Mouse (Mus musculus) stomach, embryonic 16.5 days (tissue): Measurements from ENCODE around the gene 1700066M21Rik. TPM values are rescaled to one million over a fixed set of nuclear protein-coding genes. Genes with fewer than 3 reads are reported as not detected.

Experiments
- ATAC-seq: fragments of 200-750 bp; cut with Nextera tagmentation; 2 replicates; pipeline ENCODE4 v1.8.0; 2017; ENCODE audit warnings: moderate number of reproducible peaks, moderate TSS enrichment; ENCODE audit not compliant: insufficient read depth, low FRiP score
- H3K27ac ChIP-seq: fragments of 300-500 bp; sonication (generic); 2 replicates; pipeline ENCODE4 v1.5.1; 2014; ENCODE audit warnings: low read length
- H3K27me3 ChIP-seq: fragments of 300-500 bp; sonication (generic); 2 replicates; pipeline ENCODE4 v1.6.1; 2014; ENCODE audit warnings: low read length, control low read depth, mixed read lengths; ENCODE audit not compliant: control insufficient read depth, insufficient read depth
- H3K36me3 ChIP-seq: fragments of 300-500 bp; sonication (generic); 2 replicates; pipeline ENCODE4 v1.6.1; 2014; ENCODE audit warnings: low read length; ENCODE audit not compliant: control insufficient read depth, insufficient read depth
- H3K4me1 ChIP-seq: fragments of 300-500 bp; sonication (generic); 2 replicates; pipeline ENCODE4 v1.6.1; 2014; ENCODE audit warnings: low read length, control low read depth, mixed read lengths; ENCODE audit not compliant: control insufficient read depth, insufficient read depth
- H3K4me2 ChIP-seq: fragments of 300-500 bp; sonication (generic); 2 replicates; pipeline ENCODE4 v1.6.1; 2014; ENCODE audit warnings: low read depth, low read length, mixed read lengths
- H3K4me3 ChIP-seq: fragments of 300-500 bp; sonication (generic); replicated peaks from 2 replicates; pipeline ENCODE4 v1.5.1; 2014; ENCODE audit warnings: mild to moderate bottlenecking, low read length
- H3K9ac ChIP-seq: fragments of 300-500 bp; sonication (generic); 2 replicates; pipeline ENCODE4 v1.6.1; 2014; ENCODE audit warnings: low read length
- H3K9me3 ChIP-seq: fragments of 300-500 bp; sonication (generic); replicated peaks from 2 replicates; pipeline ENCODE4 v1.6.1; 2016; ENCODE audit warnings: low read length, control low read depth; ENCODE audit not compliant: control insufficient read depth
- WGBS: fragments of 180-500 bp; shearing (Covaris S2); extraction: QIAGEN DNeasy Blood & Tissue Kit; methylation state at CpG from one replicate; pipeline ENCODE4 v1.1.7; 2014; 5-methylcytosine and 5-hydroxymethylcytosine counted together
- polyA plus RNA-seq: library from polyadenylated mRNA; unstranded; fragments of >200 nt; fragmentation: Nextera tagmentation; extraction: Ambion mirVana; gene quantifications from 2 replicates; pipeline ENCODE4 v1.2.1, GENCODE M21; 2015

The 1700066M21Rik gene
- polyA plus RNA-seq, 1 experiment from 2014 or later: 14.8 TPM

DNA sequence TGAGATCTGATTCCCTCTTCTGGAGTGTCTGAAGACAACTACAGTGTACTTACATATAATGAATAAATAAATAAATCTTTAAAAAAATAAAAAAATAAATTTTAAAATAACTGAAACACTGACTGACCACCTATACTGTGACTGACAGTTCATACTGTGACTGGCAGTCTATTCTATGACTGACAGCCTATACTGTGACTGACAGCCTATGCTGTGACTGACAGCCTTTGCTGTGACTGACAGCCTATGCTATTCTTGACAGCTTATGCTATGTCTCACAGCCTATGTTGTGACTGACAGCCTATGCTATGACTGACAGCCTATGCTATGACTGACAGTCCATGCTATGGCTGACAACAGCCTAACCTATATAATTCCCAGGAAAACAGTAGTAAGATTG is 29.9 kb upstream of the 1700066M21Rik start:
- Histone ChIP-seq H3K36me3 (no peaks in the 10 kb centered on the region), H3K27me3 (no peaks in the 10 kb centered on the region), H3K9me3 (no peaks in the 10 kb centered on the region), H3K9ac (no peak overlapping the region), H3K27ac (no peak overlapping the region), H3K4me3 (no peak overlapping the region), H3K4me1 (no peaks in the 10 kb centered on the region), H3K4me2 (no peak overlapping the region)
- ATAC-seq: no peak

DNA sequence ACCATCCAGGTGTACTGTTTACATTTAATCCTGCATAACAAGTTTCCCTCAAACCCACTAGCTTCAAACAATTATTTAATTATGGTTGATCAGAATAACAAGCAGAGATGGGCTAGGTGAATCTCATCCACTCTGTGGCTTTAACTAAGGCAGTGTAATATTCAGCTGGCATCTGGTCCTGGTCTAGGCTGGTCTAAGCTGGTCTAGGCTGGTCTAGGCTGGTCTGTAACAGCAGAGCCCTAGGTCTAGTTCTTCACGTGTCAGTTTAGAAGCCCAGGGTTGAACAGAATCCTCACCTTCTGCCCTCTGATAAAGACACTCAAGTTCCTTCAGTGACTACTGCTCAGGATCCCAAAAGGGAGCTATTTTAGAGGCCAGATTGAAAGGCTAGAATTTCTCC is 25.5 kb upstream of the 1700066M21Rik start:
- WGBS: 53% methylated on average over 1 of the region's 1 CpGs
- no peaks in the 10 kb centered on the region for H3K4me1 ChIP-seq
- no peaks in the 10 kb centered on the region for H3K9me3 ChIP-seq
- H3K4me2 ChIP-seq: no peak overlapping the region
- no peak overlapping the region for H3K9ac ChIP-seq
- no peaks in the 10 kb centered on the region for H3K36me3 ChIP-seq
- H3K27ac ChIP-seq: no peak overlapping the region
- ATAC-seq: no peak
- no peak overlapping the region for H3K4me3 ChIP-seq
- no peaks in the 10 kb centered on the region for H3K27me3 ChIP-seq

GRCm38 (mm10) chr1:57358546-57358945 is 18.9 kb upstream of the 1700066M21Rik start:
- Histone ChIP-seq H3K27me3 (no peaks in the 10 kb centered on the region), H3K36me3 (no peaks in the 10 kb centered on the region), H3K27ac (no peak overlapping the region), H3K4me3 (no peak overlapping the region), H3K9ac (no peak overlapping the region), H3K4me1 (no peaks in the 10 kb centered on the region), H3K9me3 (no peaks in the 10 kb centered on the region), H3K4me2 (no peak overlapping the region)
- no peak for ATAC-seq
- WGBS: 86% methylated on average over 5 of the region's 5 CpGs

GRCm38 (mm10) chr1:57367446-57367845 is 10.0 kb upstream of the 1700066M21Rik start:
- no peaks in the 10 kb centered on the region for H3K27me3 ChIP-seq
- no peaks in the 10 kb centered on the region for H3K36me3 ChIP-seq
- WGBS: 87% methylated on average over 3 of the region's 3 CpGs
- H3K4me3 ChIP-seq: no peak overlapping the region
- H3K9ac ChIP-seq: no peak overlapping the region
- H3K4me2 ChIP-seq: no peak overlapping the region
- H3K9me3 ChIP-seq: no peaks in the 10 kb centered on the region
- ATAC-seq: no peak
- no peak overlapping the region for H3K27ac ChIP-seq
- H3K4me1 ChIP-seq: no peaks in the 10 kb centered on the region

DNA sequence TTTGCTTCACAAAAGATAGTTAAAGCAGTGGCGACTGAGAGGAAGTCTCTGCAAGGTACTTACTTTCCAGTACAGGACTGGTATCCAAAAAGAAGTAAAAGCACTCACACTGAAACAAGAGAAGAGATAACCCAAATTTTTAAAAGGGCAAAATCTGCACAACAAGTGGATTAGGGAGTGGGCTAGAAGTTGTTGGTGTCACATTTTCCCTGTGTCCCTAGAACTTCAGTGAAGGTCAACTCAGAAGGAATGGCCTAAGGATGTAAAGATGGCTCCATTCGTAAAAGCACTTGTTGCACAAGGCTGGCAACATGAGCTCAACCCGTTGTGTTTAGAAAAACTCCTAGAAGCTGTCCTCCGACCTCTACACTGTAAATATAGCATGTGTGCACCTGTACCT is 8.3 kb upstream of the 1700066M21Rik start:
- H3K4me2 ChIP-seq: no peak overlapping the region
- WGBS: 79% methylated on average over 4 of the region's 4 CpGs
- H3K9ac ChIP-seq: no peak overlapping the region
- ATAC-seq: no peak
- H3K9me3 ChIP-seq: no peaks in the 10 kb centered on the region
- H3K4me3 ChIP-seq: no peak overlapping the region
- H3K27me3 ChIP-seq: no peaks in the 10 kb centered on the region
- H3K4me1 ChIP-seq: no peaks in the 10 kb centered on the region
- H3K27ac ChIP-seq: no peak overlapping the region
- no peaks in the 10 kb centered on the region for H3K36me3 ChIP-seq

- ATAC-seq: no peak
- H3K9ac ChIP-seq: no peak overlapping the region
- WGBS: 68% methylated on average over 4 of the region's 4 CpGs
- no peak overlapping the region for H3K4me2 ChIP-seq
- H3K27ac ChIP-seq: no peak overlapping the region
- no peaks in the 10 kb centered on the region for H3K27me3 ChIP-seq
- H3K9me3 ChIP-seq: no peaks in the 10 kb centered on the region
- H3K36me3 ChIP-seq: no peaks in the 10 kb centered on the region
- H3K4me3 ChIP-seq: no peak overlapping the region
- no peaks in the 10 kb centered on the region for H3K4me1 ChIP-seq
Observed at GRCm38 (mm10) chr1:57370451-57370850, 7.0 kb upstream of the 1700066M21Rik start.

DNA sequence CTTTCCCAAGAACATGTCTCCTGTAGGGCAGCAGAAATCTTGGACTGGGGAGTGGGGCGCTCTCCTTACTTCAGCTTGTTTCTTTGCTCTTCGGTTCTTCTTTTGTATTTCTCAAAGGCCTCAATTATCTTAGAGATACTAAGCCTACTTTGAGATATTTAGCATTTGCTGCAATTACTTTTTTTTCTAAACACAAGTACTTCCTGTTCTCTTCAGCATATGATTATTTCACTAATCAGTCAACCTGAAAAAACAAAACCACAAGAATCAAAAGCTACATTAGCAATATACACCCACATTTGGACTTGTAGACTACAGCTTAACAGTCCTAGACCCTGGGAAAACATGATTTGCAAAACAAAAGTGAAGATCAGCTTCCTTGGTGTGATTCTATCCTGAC is 2.1 kb upstream of the 1700066M21Rik start:
- Histone ChIP-seq H3K27ac (no peak overlapping the region), H3K27me3 (no peaks in the 10 kb centered on the region), H3K4me3 (no peak overlapping the region), H3K4me2 (no peak overlapping the region), H3K9me3 (no peaks in the 10 kb centered on the region), H3K4me1 (peaks cover 9% of the 10 kb centered on the region; the same call in 1 of the 2 replicates), H3K9ac (no peak overlapping the region), H3K36me3 (no peaks in the 10 kb centered on the region)
- ATAC-seq: no peak
- WGBS: 94% methylated on average over 2 of the region's 2 CpGs

DNA sequence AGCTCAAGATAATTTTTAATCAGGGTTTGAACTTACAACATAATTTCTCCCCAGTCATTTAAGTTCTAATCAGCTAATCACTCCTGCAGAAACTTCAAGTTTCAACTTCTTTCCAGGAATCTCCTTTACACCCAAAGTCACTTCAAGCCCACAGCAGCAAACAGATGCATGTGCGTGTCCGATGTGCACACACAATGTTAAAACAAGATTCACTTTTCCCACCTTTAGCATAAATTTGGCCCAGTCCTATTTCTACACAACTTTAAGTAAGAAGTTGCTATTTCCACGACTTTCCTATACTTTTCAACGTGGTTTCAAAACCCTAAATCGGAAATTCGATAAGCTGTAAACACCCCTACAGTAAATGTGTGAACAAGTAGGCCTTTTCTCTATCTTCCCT is 614 bp upstream of the 1700066M21Rik start:
- Histone ChIP-seq H3K27me3 (no peaks in the 10 kb centered on the region), H3K36me3 (no peaks in the 10 kb centered on the region), H3K4me1 (peaks cover 9% of the 10 kb centered on the region; the same call in 1 of the 2 replicates), H3K4me3 (peak overlapping the region; percentile 81), H3K9ac (peak overlapping the region; percentile 32; the same call in 1 of the 2 replicates), H3K4me2 (peak overlapping the region; percentile 66), H3K27ac (0 out of 2 replicates have a peak overlapping the region, but pooled peaks have one; percentile 26), H3K9me3 (no peaks in the 10 kb centered on the region)
- no peak for ATAC-seq
- WGBS: 61% methylated on average over 6 of the region's 6 CpGs

DNA sequence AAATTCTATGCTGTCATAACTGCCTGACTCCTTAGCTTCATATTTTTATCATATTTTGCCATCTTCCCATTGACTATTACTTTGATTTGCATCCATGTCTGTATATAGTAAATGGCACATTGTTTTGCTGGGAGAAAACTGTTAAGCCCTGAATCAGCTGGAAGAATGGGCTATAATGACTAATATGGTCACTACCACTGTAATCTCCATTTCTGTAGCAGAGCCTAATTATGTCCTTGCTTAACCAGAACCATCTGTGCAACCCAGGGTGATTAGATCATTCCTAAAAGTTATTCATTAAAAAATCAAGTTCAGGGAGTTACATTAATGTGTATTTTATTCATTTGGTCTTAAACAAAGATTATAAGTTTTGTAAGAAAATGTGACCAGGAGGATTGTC is 9.1 kb downstream of the 1700066M21Rik start:
- H3K9ac ChIP-seq: no peak overlapping the region
- H3K27ac ChIP-seq: no peak overlapping the region
- ATAC-seq: no peak
- no peaks in the 10 kb centered on the region for H3K27me3 ChIP-seq
- H3K4me3 ChIP-seq: no peak overlapping the region
- no peak overlapping the region for H3K4me2 ChIP-seq
- H3K9me3 ChIP-seq: no peaks in the 10 kb centered on the region
- no peaks in the 10 kb centered on the region; the same call in 1 of the 2 replicates for H3K36me3 ChIP-seq
- no peaks in the 10 kb centered on the region for H3K4me1 ChIP-seq

DNA sequence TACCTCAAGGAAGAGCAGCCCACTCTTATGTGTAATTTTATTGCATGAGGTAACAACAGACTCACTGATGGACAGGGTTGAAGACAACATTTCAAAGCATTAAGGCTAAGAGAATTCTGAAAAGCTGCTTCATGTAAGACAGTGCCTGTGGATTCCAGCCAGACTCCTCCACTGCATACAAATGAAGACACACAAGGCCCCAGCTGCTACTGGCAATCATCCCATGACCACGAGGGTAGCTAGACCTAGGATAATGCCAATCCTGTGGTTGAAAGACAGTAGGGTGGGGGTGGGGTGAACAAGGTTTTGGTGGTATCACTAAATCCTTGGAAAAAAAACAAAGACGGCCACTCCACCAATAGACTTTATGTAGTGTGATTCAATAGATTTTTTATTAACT is 10.5 kb downstream of the 1700066M21Rik start:
- Histone ChIP-seq H3K4me1 (no peaks in the 10 kb centered on the region), H3K27me3 (no peaks in the 10 kb centered on the region), H3K36me3 (no peaks in the 10 kb centered on the region; the same call in 1 of the 2 replicates), H3K4me3 (no peak overlapping the region), H3K9me3 (no peaks in the 10 kb centered on the region), H3K27ac (no peak overlapping the region), H3K4me2 (no peak overlapping the region), H3K9ac (no peak overlapping the region)
- ATAC-seq: no peak
- 68% methylated on average over 2 of the region's 2 CpGs for WGBS
